Mouse (Mus musculus): Measurements from ENCODE around the gene Hspa1b.
A peak's percentile ranks its signal among the peaks of the same experiment; 100 is the strongest.
"Not testable (repeated sequence)": the region's sequence is repeated elsewhere in the genome, so short reads cannot be mapped to it uniquely, and the experiment has no call there.

Gene Hspa1b

DNA sequence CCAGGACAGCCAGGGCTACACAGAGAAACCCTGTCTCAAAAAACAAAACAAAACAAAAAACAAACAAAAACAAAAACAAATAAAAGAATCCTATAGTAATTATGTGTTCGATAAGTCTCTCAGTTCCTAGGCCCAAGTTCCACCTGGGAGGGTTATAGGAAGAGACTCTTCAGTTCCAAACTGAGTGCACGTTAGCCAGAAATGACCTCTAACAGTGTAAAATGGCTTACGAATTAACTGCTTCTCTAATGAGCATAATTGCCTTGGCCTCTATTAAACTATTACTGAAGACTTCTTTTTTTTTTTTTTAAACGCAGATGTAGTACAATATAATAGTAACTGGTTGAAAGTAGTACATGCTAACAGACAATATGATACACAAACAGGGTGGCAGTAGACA is 5.1 kb downstream of the Hspa1b start:
- DNase-seq (ENCODE audit: low spot score) = no peak

GRCm38 (mm10) chr17:34953258-34953657 is 5.8 kb downstream of the Hspa1b start:
- no peak for DNase-seq (ENCODE audit: low spot score)

- DNase-seq (ENCODE audit: low spot score) = peak; percentile 79
These were observed 6.5 kb downstream of the Hspa1b start for GRCm38 (mm10) chr17:34952378-34953040.

GRCm38 (mm10) chr17:34951636-34952377 is 7.2 kb downstream of the Hspa1b start:
- DNase-seq (ENCODE audit: low spot score) = peak; percentile 41

DNA sequence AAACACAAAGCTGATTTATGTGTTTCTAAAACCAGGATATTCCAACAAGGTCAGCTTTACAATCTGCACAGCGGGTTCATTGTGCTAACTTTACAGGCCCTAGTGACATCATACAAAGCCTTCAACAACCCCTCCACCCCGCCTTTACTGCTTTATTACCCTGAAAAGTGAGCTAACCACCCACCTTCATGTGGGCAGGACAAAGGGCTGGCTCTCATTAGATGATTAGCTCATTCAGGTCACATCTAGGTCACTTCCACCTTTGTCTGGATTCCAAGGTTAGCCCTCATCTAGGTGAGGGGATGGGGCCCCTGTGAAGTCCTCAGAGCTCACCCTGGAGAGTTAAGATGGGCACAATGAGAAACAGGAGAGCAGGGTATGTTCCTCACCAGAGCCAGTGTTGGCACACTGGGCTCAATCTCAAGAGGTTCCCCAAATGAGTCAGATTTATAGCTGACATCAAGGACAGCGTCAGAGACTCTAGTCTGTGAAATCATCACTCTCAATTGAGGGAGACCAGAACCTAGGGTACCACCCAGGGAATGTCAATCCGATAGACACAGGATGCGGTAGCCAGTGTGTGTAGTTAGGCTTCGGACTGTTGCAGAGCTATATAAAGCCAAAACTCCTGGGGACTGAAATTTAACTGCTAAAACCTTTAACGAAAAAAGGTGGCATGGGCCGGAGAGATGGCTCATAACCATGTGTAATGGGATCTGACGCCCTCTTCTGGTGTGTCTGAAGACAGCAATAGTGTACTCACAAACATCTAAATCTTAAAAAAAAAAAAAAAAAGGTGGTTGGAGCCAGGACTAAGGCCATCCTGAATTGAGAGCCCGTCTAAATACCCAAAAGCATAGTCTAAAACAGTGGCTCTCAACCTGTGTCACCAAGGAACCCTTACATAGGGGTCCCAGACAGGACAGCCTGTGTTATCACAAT is 8.3 kb downstream of the Hspa1b start:
- DNase-seq (ENCODE audit: low spot score) = no peak

GRCm38 (mm10) chr17:34949553-34949969 is 9.5 kb downstream of the Hspa1b start:
- DNase-seq (ENCODE audit: low spot score) = no peak

DNA sequence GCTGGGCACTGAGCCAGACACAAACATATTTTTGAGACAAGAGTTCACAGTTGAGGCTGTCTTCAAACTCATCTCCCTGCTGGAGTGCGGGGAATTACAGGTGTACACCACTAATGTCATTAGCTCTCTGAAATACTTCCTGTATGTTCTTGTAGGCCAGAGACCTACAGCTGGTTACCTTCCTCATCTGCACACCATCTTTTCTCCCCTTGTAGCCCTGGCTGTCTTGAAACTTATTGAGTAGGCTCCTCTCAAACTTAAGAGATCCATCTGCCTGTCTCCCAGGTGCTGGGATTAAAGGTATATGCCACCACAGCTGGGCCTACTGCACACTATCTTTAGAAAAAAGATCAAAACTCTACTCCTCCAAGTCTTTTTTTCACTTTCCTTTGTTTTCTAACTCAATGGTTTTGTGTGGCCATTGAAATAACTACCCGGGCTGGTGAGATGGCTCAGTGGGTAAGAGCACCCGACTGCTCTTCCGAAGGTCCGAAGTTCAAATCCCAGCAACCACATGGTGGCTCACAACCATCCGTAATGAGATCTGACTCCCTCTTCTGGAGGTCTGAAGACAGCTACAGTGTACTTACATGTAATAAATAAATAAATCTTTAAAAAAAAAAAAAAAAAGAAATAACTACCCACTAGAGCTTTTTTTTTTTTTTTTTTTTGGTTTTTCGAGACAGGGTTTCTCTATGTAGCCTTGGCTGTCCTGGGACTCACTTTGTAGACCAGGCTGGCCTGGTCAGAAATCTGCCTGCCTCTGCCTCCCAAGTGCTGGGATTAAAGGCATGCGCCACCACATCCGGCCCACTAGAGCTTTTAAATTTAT is 10.1 kb downstream of the Hspa1b start:
- not testable (repeated sequence) for DNase-seq (ENCODE audit: low spot score)

GRCm38 (mm10) chr17:34947606-34948005 is 11.4 kb downstream of the Hspa1b start:
- no peak for DNase-seq (ENCODE audit: low spot score)

DNA sequence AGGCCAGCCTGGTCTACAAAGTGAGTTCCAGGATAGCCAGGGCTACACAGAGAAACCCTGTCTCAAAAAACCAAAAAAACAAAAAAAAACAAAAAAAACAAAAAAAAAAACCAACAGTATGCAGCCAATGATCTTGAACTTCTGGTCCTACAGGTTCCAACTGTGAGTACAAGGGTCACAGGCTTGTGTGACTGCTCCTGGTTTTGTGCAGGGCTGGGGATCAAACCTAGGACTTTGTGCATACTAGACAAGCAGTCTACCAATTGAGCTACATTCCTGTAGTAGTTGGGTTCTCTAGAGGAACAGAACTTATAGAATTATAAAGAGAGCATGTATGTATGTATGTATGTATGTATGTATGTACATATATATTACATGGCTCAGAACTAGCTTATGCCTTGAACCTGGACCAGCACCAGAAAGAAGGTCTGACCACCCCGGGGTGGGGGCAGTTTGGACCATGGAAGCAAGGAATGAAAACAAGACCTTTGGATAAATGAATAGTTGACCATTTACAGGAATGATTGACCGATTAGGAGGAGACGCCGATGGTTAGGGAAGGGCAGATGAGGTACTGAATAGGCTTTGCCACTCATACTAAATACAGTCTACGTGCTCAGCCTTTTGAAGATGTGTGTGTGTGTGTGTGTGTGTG is 12.4 kb downstream of the Hspa1b start:
- DNase-seq (ENCODE audit: low spot score) = no peak

DNA sequence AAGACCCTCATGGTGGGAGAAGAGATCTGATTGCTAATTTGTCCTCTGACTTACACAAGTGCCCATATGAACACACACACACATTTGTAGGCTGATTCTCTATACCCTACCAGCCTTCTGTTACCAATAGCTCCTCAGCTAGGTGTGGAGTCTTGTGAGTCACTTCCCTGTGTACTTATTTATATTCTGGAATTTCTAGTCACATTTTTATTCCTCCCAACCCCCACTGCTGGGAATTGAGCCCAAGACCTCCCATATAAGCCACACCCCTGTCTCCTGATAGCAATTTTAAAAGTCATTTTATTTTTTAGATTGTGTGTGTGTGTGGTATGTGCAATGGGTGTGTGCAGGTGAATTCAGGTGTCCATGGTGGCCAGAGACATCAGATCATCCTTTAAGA is 14.7 kb downstream of the Hspa1b start:
- DNase-seq (ENCODE audit: low spot score) = no peak

DNA sequence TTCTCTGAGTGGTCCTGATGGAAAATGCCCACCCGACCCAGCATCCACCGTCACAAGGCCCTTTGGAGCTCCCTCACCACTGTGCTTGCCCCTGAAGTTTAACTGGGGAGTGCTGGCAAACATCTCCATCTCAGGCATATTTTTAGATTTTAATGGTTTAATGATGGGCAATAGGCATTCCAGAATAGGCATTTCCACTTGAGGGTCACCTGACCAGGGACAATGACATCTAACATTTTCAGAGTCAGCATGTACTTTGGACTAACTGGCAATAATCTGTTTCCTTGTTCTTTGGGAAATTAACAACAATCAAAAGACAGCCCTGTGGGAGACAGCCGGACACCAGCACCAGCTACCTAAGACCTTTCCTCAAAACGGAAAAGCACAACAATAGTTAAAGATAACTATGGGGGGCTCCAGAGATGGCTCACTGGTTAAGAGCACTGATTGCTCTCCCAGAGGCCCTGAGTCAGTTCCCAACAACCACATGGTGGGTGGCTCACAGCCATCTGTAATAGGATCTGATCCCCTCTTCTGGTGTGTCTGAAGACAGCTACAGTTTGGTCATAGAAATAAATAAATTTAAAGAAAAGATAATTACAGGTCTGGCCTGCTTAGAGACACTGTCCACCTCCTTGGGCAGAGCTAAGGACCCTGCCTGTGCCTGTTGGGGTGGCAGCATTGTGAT is 15.8 kb downstream of the Hspa1b start:
- DNase-seq (ENCODE audit: low spot score) = no peak

- DNase-seq (ENCODE audit: low spot score) = no peak
These were observed 17.5 kb downstream of the Hspa1b start for GRCm38 (mm10) chr17:34941344-34942041.

GRCm38 (mm10) chr17:34937960-34938505 is 21.0 kb downstream of the Hspa1b start:
- no peak for DNase-seq (ENCODE audit: low spot score)

- no peak for DNase-seq (ENCODE audit: low spot score)
These were observed 24.2 kb downstream of the Hspa1b start for GRCm38 (mm10) chr17:34934830-34935229.

GRCm38 (mm10) chr17:34934031-34934430 is 25.0 kb downstream of the Hspa1b start:
- no peak for DNase-seq (ENCODE audit: low spot score)

DNA sequence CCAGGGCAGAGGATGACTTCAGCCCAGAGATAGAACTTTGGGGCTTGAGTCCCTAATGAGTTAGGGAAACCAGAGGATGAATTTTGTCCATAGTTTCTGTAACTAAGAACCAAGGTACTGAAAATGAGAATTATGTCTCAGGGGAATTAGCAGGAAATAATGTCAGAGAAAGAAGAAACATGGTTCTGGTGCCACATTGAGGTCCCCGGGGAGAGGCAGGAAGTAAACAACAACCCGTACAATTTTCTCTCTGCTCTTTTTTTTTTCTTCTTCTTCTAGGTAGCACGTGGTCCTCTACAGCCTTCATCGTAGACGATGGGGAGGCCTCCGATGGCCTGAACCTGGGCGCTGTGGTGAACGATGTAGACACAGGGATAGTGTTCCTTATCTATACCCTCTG is 26.8 kb downstream of the Hspa1b start:
- DNase-seq (ENCODE audit: low spot score) = no peak

DNA sequence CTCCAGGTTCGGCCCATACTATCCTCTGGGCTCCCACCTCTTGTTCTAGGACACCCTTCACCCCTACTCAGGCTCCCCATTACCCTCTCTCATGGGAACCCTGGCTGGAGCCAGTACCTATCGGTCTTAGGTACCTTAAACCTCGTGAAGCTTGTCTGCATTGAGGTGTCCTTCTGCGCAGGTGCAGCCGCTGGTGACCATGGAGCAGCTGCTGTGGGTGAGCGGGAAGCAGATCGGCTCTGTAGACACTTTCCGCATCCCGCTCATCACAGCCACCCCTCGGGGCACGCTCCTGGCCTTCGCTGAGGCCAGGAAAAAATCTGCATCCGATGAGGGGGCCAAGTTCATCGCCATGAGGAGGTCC is 27.3 kb downstream of the Hspa1b start:
- DNase-seq (ENCODE audit: low spot score) = no peak

- peak; percentile 99 for DNase-seq (ENCODE audit: low spot score)
These were observed 27.8 kb downstream of the Hspa1b start, which contains the start of gene Neu1 for GRCm38 (mm10) chr17:34931061-34931734. Gene Neu1 (plus strand): TSS chr17:34931253.

DNA sequence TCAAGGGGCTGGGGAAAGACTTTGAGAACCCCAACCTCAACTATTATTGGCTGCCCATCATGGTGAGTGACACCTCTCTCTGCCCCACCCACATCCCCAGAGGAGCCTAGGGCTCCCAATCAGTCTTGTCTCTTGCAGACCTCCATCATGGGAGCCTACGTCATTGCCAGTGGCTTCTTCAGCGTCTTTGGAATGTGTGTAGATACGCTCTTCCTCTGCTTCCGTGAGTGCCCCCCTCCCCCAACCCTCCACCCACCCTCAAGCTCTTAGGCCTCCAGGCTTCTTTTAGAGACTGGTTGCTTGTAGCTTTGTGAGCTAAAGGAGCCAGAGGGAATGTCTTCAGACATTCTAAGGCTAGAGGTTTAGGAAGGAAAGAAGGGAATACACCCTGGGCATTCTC is 30.2 kb downstream of the Hspa1b start:
- no peak for DNase-seq (ENCODE audit: low spot score)
